17 mouse cellular contexts compared by ENCODE assay signal in genomic region chr13:32797085-32797484, GRCm38 (mm10). TPM values are rescaled to one million over a fixed set of nuclear protein-coding genes. Genes with fewer than 3 reads are reported as not detected.
A peak's percentile ranks its signal among the peaks of the same experiment; 100 is the strongest.
DNase-seq lines count a peak whose midpoint lies in the region; ATAC-seq and TF ChIP-seq lines count a peak whose summit lies in the region.
"Had no signal": no experiment of that assay in that cellular context is flagged by ENCODE, and none has a peak within 500 bp of the region (broad histone marks: within the 10 kb centered on the region; RNA-seq: fewer than 3 reads in every experiment).

No protein-coding gene starts in this region.

- DNase-seq in lung, postnatal 36 days: peak; percentile 9
- no peak for DNase-seq in lung, postnatal 10 days
- DNase-seq in splenic B cell, adult 2 months (ENCODE audit: low read depth, low spot score): peak; percentile 12
- no peak for DNase-seq in adrenal gland, postnatal 4 days (ENCODE audit: low spot score in 2 of 2)
- no peak for DNase-seq in MN1 (ENCODE audit: low spot score)
- DNase-seq: cerebellum, adult 2 months; heart, adult 18-20 months; heart, postnatal 36 days; layer of hippocampus, adult 9-11 months; liver, embryonic 13.5 days had no signal

- peak; percentile 33 for TF ChIP-seq CTCF in intestine, postnatal 0 days (IDR thresholded peaks at IDR 0.05; ENCODE audit: low read depth)
- 0 out of 2 replicates have a peak, but pooled peaks have one; percentile 4 for TF ChIP-seq CTCF in cortical plate, adult 2 months (IDR thresholded peaks at IDR 0.05; ENCODE audit: extremely low read depth, insufficient read depth, low read length)

- no peak for TF ChIP-seq POLR2A in cortical plate, adult 2 months (IDR thresholded peaks at IDR 0.05; ENCODE audit: extremely low read depth, insufficient read depth, low read length)

- WGBS in intestine, postnatal 0 days: 92% methylated on average over 1 of the region's 1 CpGs
- WGBS in intestine, embryonic 15.5 days: 91% methylated on average over 1 of the region's 1 CpGs

- no peak overlapping the region for H3K27ac ChIP-seq in intestine, postnatal 0 days (ENCODE audit: low read depth, low read length)
- H3K27ac ChIP-seq in intestine, embryonic 15.5 days: no peak overlapping the region
- no peak overlapping the region for H3K27ac ChIP-seq in cortical plate, adult 2 months (ENCODE audit: insufficient read depth, low read length)
- H3K27ac ChIP-seq: embryonic facial prominence, embryonic 10.5 days; liver, embryonic 13.5 days had no signal

- no peaks in the 10 kb centered on the region for H3K36me3 ChIP-seq in intestine, postnatal 0 days (ENCODE audit: control insufficient read depth, insufficient read depth)
- H3K36me3 ChIP-seq in intestine, embryonic 15.5 days: no peaks in the 10 kb centered on the region
- H3K36me3 ChIP-seq in splenic B cell, adult 2 months (ENCODE audit: control insufficient read depth, insufficient read depth, low read length, poor library complexity, severe bottlenecking): no peaks in the 10 kb centered on the region
- H3K36me3 ChIP-seq: embryonic facial prominence, embryonic 10.5 days; liver, embryonic 13.5 days had no signal

- no peaks in the 10 kb centered on the region for H3K27me3 ChIP-seq in intestine, postnatal 0 days (replicated peaks; ENCODE audit: control insufficient read depth, insufficient read depth, low read length)
- no peaks in the 10 kb centered on the region for H3K27me3 ChIP-seq in intestine, embryonic 15.5 days (replicated peaks)
- no peaks in the 10 kb centered on the region for H3K27me3 ChIP-seq in splenic B cell, adult 2 months (ENCODE audit: control insufficient read depth, insufficient read depth, low read length, poor library complexity, severe bottlenecking)
- H3K27me3 ChIP-seq: liver, embryonic 13.5 days had no signal

- no peak overlapping the region for H3K9ac ChIP-seq in intestine, postnatal 0 days (ENCODE audit: low read depth, low read length)
- no peak overlapping the region for H3K9ac ChIP-seq in intestine, embryonic 15.5 days
- H3K9ac ChIP-seq: liver, embryonic 13.5 days had no signal

- H3K4me2 ChIP-seq in intestine, postnatal 0 days (replicated peaks; ENCODE audit: low read depth): no peak overlapping the region
- H3K4me2 ChIP-seq in intestine, embryonic 15.5 days (replicated peaks): no peak overlapping the region
- H3K4me2 ChIP-seq: liver, embryonic 13.5 days had no signal

- H3K9me3 ChIP-seq in intestine, postnatal 0 days (ENCODE audit: control insufficient read depth): no peaks in the 10 kb centered on the region
- H3K9me3 ChIP-seq in intestine, embryonic 15.5 days: no peaks in the 10 kb centered on the region
- H3K9me3 ChIP-seq: embryonic facial prominence, embryonic 10.5 days; liver, embryonic 13.5 days had no signal

- H3K4me1 ChIP-seq in intestine, postnatal 0 days (replicated peaks; ENCODE audit: control insufficient read depth, insufficient read depth, low read length): no peaks in the 10 kb centered on the region
- no peaks in the 10 kb centered on the region; the same call in 1 of the 2 replicates for H3K4me1 ChIP-seq in intestine, embryonic 15.5 days (replicated peaks)
- H3K4me1 ChIP-seq in cortical plate, adult 2 months (ENCODE audit: control insufficient read depth, insufficient read depth, low read length): no peaks in the 10 kb centered on the region

- H3K4me3 ChIP-seq in intestine, postnatal 0 days (ENCODE audit: low read depth, low read length): no peak overlapping the region
- no peak overlapping the region for H3K4me3 ChIP-seq in intestine, embryonic 15.5 days (replicated peaks)
- H3K4me3 ChIP-seq in cortical plate, adult 2 months (ENCODE audit: insufficient read depth, low read length): no peak overlapping the region
- H3K4me3 ChIP-seq: embryonic facial prominence, embryonic 10.5 days; liver, embryonic 13.5 days; myocyte had no signal

- no peak for ATAC-seq in intestine, postnatal 0 days
- no peak for ATAC-seq in intestine, embryonic 15.5 days

RNA-seq across cellular contexts. Expression of gene Wrnip1, which starts 4.8 kb away (rescaled TPM):
- 14.5 and 15.6 TPM in 2 replicates for polyA plus RNA-seq in intestine, postnatal 0 days (2015; fragmentation: Nextera tagmentation; extraction: Ambion mirVana)
- 24.8 and 26.2 TPM in 2 replicates for polyA plus RNA-seq in intestine, embryonic 15.5 days (2015; fragmentation: Nextera tagmentation; extraction: Ambion mirVana)
- polyA plus RNA-seq in cortical plate, adult 2 months (2012; rRNA removed): 58.6 and 59.5 TPM in 2 replicates
- total RNA-seq in adrenal gland, postnatal 4 days (2021): 10 to 100 TPM; 44.9 TPM

RNA-seq across cellular contexts. Expression of gene D930007J09Rik, which starts 5.6 kb away (rescaled TPM):
- not detected in 2 replicates for polyA plus RNA-seq in intestine, postnatal 0 days (2015; fragmentation: Nextera tagmentation; extraction: Ambion mirVana)
- not detected in 2 replicates for polyA plus RNA-seq in intestine, embryonic 15.5 days (2015; fragmentation: Nextera tagmentation; extraction: Ambion mirVana)
- 0.73 and 0.85 TPM in 2 replicates for polyA plus RNA-seq in cortical plate, adult 2 months (2012; rRNA removed)
- not detected for total RNA-seq in adrenal gland, postnatal 4 days (2021)
- total RNA-seq: heart, adult 18-20 months; heart, postnatal 36 days; megakaryocyte progenitor cell, adult 5-6 weeks had no signal
- polyA plus RNA-seq: embryonic facial prominence, embryonic 10.5 days; intestine, embryonic 14.5 days; liver, embryonic 13.5 days; myocyte had no signal

RNA-seq across cellular contexts. Expression of gene Mylk4, which starts 13.3 kb away (rescaled TPM):
- polyA plus RNA-seq in intestine, postnatal 0 days (2015; fragmentation: Nextera tagmentation; extraction: Ambion mirVana): not detected in 2 replicates
- polyA plus RNA-seq in intestine, embryonic 15.5 days (2015; fragmentation: Nextera tagmentation; extraction: Ambion mirVana): 0.08 TPM in 1 of 2 replicates, not detected in the other
- polyA plus RNA-seq in cortical plate, adult 2 months (2012; rRNA removed): 0.15 and 0.19 TPM in 2 replicates
- 1 to 10 TPM; 3.1 to 4.9 TPM for total RNA-seq in adrenal gland, postnatal 4 days (2021)
- total RNA-seq: megakaryocyte progenitor cell, adult 5-6 weeks had no signal
- polyA plus RNA-seq: intestine, embryonic 14.5 days had no signal

RNA-seq across cellular contexts. Expression of gene Serpinb1a, which starts 53.9 kb away (rescaled TPM):
- polyA plus RNA-seq in intestine, postnatal 0 days (2015; fragmentation: Nextera tagmentation; extraction: Ambion mirVana): 598 and 670 TPM in 2 replicates
- polyA plus RNA-seq in intestine, embryonic 15.5 days (2015; fragmentation: Nextera tagmentation; extraction: Ambion mirVana): 160 and 164 TPM in 2 replicates
- polyA plus RNA-seq in cortical plate, adult 2 months (2012; rRNA removed): 11.0 and 15.1 TPM in 2 replicates
- total RNA-seq in adrenal gland, postnatal 4 days (2021): 10 to 100 TPM; 32.7 to 41.3 TPM

Comparison
In these comparisons a context has a peak if more than half of its experiments do, and no peak if none do; other contexts are left out.
1. DNase-seq: peak in lung, postnatal 36 days (single experiment) and splenic B cell, adult 2 months (single experiment); none in lung, postnatal 10 days (single experiment), adrenal gland, postnatal 4 days (0 of 2) and MN1 (single experiment).